Mouse (Mus musculus): Measurements from ENCODE around the gene Pdia2. TPM values are rescaled to one million over a fixed set of nuclear protein-coding genes. Genes with fewer than 3 reads are reported as not detected.
A peak's percentile ranks its signal among the peaks of the same experiment; 100 is the strongest.

The Pdia2 gene
- 0.53 and 0.58 TPM in 2 replicates for polyA plus RNA-seq (2016; fragmentation: Nextera tagmentation; extraction: Ambion mirVana)

DNA sequence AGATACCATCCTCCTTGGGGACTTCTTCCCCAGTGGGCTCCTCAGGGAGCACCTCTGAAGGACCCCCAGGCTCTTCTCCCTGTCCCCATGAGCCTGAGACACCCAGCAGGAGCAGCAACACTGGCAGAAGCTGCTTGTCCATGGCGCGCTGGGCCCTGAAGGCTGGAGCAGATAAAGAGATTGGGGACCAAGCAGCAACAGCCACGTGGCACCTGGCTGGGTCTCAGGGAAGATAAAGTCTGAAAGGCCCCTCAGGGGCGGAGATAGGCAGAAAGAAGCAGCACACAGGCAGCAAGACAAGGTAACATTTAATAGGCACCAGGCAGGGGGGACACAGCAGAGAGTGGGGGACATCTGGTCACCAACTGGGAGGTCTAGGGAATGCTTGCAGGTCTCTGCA is at the start of gene Pdia2:
Pdia2 (minus strand) TSS at position 196 of the 400 bp plus-strand sequence.
- H3K36me3 ChIP-seq: peaks cover 50% of the 10 kb centered on the region

DNA sequence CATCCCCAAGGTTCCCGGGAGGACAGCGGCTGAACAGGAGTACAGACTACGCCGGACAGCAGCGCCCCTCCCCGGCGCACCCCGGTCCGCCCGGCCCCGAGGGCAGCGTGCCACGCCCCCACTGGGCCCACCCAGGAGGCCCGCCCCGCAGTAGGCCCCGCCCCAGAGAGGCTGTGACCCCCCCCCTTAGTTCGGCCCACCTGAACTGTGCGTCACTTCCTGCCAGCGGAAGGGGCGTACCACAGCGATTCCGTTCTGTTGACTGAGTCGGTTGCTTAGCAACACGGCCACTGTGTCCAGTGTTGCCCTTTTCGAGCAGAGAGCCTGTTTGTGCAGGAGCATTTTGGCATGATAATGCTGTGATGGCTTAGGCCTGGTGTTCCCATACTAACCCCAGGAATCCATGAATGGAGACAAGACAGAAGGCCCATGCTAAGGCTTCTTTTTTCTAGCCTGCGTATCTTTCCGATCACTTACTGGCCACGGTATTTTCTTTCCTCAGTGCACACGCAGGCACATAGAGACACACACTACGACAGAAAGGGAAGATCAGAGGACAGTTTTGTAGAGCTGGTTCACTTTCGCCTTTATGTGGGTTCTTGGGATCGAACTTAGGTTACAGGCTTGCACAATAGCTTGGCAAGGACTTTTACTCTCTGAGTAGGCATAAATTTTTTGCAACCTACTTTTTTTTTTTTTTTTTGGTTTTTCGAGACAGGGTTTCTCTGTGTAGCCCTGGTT is 45.4 kb upstream of the Pdia2 start, which contains the start of gene Fam234a:
Fam234a (minus strand) TSS at position 142 of the 741 bp plus-strand sequence.
- peak; percentile 98 for DNase-seq (ENCODE audit: low spot score)
- no peaks in the 10 kb centered on the region for H3K9me3 ChIP-seq (replicated peaks)
- H3K27me3 ChIP-seq (ENCODE audit: low read depth, poor library complexity, severe bottlenecking): no peaks in the 10 kb centered on the region
- peak within 1 kb of the TSS; percentile 81 for H3K27ac ChIP-seq
- H3K36me3 ChIP-seq: no peaks in the 10 kb centered on the region
- 10% methylated on average over 33 of the region's 33 CpGs for WGBS
- peak within 1 kb of the TSS; percentile 73 for H3K4me3 ChIP-seq
- peaks cover 12% of the 10 kb centered on the region; the same call in 1 of the 2 replicates for H3K4me1 ChIP-seq

More for the DNA sequence above, at the start of gene Pdia2:
- Histone ChIP-seq H3K9me3 (replicated peaks) (no peaks in the 10 kb centered on the region), H3K4me1 (peaks cover 26% of the 10 kb centered on the region), H3K4me3 (no peak within 1 kb of the TSS), H3K27me3 (ENCODE audit: low read depth, poor library complexity, severe bottlenecking) (peaks cover 59% of the 10 kb centered on the region), H3K27ac (no peak within 1 kb of the TSS)
- no peak for DNase-seq (ENCODE audit: low spot score)
- WGBS: 76% methylated on average over 4 of the region's 4 CpGs

DNA sequence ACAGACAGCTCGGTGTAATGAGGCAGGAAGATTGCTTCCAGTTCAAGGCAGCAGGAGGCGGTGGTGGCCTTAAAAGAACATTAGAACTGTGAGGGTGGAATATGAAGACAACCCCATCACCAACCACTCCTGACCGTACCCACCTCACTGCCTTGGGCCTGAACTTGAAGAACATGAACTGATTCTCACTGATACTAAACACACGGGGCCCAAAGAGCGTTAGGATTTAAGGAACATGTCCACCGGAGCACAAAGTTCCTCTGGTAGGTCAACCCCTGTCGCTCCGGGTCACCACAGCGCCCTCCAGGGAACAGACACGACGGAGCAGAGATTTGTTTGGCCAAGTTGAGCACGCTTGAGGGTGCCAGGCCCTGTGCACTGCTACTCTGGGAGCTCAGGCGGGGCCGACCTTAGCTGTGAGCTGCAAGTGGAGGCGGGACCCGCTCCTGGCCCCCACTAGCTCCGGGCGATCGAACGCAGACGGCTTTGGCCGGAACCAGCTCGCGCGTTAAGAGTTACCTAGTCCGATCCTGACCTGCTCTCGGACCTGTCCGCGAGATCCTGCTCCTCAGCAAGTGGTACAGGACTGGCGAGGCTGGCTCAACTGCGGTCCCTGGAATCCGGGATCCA is 44.7 kb upstream of the Pdia2 start:
- peak overlapping the region; percentile 73 for H3K4me3 ChIP-seq
- no peaks in the 10 kb centered on the region for H3K36me3 ChIP-seq
- peak overlapping the region; percentile 81 for H3K27ac ChIP-seq
- no peaks in the 10 kb centered on the region for H3K27me3 ChIP-seq (ENCODE audit: low read depth, poor library complexity, severe bottlenecking)
- no peaks in the 10 kb centered on the region for H3K9me3 ChIP-seq (replicated peaks)
- H3K4me1 ChIP-seq: peaks cover 12% of the 10 kb centered on the region; the same call in 1 of the 2 replicates
- WGBS: under 1% methylated on average over 32 of the region's 32 CpGs
- DNase-seq (ENCODE audit: low spot score): no peak

DNA sequence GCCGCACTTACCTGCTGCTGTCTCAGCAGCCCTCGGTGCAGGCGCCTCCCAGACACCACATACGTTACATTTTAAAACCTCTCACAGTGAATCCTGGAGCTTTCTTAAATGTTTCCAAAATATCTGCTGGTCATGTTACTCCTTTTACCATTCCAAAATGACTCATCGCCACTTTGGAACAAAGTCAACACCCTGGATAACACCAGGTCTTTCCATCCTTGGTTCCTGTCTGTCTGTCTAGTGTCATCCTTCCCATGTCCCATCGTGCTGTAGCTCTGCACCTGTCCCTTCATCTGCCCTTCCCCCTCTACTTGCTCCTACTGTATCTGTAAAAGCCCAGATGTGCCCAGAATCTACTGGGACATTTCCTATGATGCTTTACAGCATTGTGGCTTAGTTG is 42.1 kb upstream of the Pdia2 start:
- 78% methylated on average over 6 of the region's 6 CpGs for WGBS
- no peak overlapping the region for H3K27ac ChIP-seq

DNA sequence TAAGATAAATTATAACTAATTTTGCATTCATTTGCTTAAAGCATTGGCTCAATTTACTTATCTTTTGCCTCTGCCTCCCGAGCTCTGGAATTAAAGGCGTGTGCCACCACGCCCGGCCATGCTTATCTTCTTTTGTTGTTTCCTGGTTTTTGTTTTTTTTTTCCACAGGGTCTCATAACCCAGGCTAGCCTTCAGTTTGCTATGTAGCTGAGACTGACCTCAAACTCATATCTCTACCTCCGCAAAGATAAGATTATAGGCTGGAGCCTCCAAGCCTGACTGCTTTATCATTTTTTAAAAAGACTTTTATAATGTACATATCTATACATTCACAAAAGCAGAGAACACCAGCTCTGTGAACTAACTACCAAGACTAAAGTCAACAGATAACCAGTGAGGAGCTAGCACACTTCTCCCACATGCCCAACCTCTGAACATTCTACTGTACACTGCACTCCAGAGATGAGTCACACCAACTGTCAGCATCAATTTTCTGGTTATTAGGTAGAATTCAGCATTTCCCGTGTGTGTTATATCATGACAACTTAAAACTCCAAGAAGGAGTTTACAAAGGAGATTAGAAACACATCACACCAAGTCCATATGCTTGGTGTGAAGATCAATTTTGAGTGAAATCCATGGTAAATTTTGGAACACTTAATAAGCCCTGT is 41.4 kb upstream of the Pdia2 start:
- no peak for DNase-seq (ENCODE audit: low spot score)
- no peak overlapping the region for H3K27ac ChIP-seq
- no peaks in the 10 kb centered on the region for H3K9me3 ChIP-seq (replicated peaks)
- WGBS: 89% methylated on average over 6 of the region's 6 CpGs
- H3K27me3 ChIP-seq (ENCODE audit: low read depth, poor library complexity, severe bottlenecking): no peaks in the 10 kb centered on the region
- no peaks in the 10 kb centered on the region for H3K36me3 ChIP-seq
- peaks cover 26% of the 10 kb centered on the region for H3K4me1 ChIP-seq
- no peak overlapping the region for H3K4me3 ChIP-seq

More for the DNA sequence above, 42.1 kb upstream of the Pdia2 start:
- no peak overlapping the region for H3K4me3 ChIP-seq
- no peaks in the 10 kb centered on the region for H3K27me3 ChIP-seq (ENCODE audit: low read depth, poor library complexity, severe bottlenecking)
- no peaks in the 10 kb centered on the region for H3K36me3 ChIP-seq
- H3K4me1 ChIP-seq: peaks cover 18% of the 10 kb centered on the region
- DNase-seq (ENCODE audit: low spot score): no peak
- H3K9me3 ChIP-seq (replicated peaks): no peaks in the 10 kb centered on the region

DNA sequence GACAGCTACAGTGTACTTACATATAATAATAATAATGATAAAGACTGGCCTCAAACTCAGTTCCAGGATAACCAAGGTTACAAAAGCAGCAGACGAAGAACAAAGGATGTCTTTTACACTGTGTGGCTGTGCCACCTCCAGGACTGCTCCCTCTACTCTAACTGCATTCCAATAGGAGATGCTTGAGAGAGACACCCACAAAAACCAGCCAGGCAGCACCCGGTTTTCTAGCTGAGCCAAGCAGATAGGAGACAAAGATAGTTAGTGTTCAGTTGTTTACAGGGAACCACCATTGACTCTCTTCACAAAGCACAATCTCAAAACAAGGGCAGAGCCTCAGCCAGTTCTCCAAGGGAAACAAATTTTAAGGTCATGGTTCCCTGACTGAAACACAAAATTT is 40.7 kb upstream of the Pdia2 start:
- DNase-seq (ENCODE audit: low spot score): no peak
- H3K4me3 ChIP-seq: no peak overlapping the region
- no peaks in the 10 kb centered on the region for H3K9me3 ChIP-seq (replicated peaks)
- no peaks in the 10 kb centered on the region for H3K27me3 ChIP-seq (ENCODE audit: low read depth, poor library complexity, severe bottlenecking)
- H3K36me3 ChIP-seq: no peaks in the 10 kb centered on the region
- WGBS: 71% methylated on average over 2 of the region's 2 CpGs
- no peak overlapping the region for H3K27ac ChIP-seq
- H3K4me1 ChIP-seq: peaks cover 30% of the 10 kb centered on the region

DNA sequence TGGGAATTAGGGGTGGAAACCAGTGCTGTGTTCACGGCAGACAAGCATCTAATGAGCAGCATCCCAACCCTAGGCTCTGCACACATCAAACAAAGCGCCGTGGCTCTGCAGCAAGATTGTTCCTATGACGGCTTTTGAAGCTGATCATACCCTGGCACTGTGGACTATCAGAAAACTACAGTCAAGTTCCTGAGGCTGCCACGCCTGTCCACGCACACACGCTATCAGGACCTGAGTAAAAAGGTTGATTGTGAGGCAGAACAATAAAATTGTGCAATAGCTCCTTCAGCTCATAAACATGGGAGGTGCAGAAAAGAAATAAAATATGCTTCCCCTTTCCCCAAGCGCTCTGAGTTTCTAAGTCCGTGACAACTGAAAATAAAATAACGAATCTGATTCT is 38.8 kb upstream of the Pdia2 start:
- peaks cover 19% of the 10 kb centered on the region for H3K4me1 ChIP-seq
- 90% methylated on average over 10 of the region's 10 CpGs for WGBS
- no peak for DNase-seq (ENCODE audit: low spot score)
- H3K27me3 ChIP-seq (ENCODE audit: low read depth, poor library complexity, severe bottlenecking): no peaks in the 10 kb centered on the region
- no peaks in the 10 kb centered on the region for H3K9me3 ChIP-seq (replicated peaks)
- H3K36me3 ChIP-seq: no peaks in the 10 kb centered on the region
- no peak overlapping the region for H3K4me3 ChIP-seq
- H3K27ac ChIP-seq: no peak overlapping the region

DNA sequence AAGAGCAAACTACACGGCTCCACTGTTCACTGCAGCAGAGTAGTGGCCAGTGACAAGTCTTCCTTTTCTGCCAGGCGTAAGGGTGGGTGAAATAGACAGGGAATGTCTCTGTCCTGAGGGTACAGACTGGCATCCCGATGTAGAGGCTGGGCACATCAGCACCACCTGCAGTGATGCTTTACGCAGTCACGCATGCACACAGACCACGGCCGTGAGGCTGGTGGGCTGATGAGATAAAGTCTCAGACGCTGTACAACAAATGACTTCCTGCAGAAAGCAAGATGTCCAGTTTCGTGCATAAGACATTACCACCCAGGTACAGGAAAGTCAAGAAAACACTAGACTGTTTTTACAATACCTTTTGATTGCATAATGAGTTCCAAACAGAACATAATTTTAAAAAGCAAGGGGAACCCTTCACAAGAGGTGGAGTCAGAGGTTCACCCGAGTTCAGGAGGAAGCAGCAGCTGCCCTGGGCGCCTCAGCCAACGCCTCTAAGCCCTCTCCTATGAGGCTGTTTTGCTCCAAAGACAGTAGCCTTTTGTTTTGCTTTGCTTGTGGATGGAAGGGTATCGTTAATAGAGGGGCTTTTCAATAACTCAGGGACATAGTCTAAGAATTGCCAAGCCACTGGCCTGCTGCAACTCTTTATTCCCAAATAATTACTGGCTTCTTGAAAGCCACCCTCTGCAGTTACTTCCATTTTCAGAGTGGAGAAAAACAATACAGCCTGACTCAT is 36.4 kb upstream of the Pdia2 start:
- DNase-seq (ENCODE audit: low spot score): no peak
- H3K27ac ChIP-seq: peak overlapping the region; percentile 23; the same call in 1 of the 2 replicates
- no peaks in the 10 kb centered on the region for H3K27me3 ChIP-seq (ENCODE audit: low read depth, poor library complexity, severe bottlenecking)
- no peaks in the 10 kb centered on the region for H3K9me3 ChIP-seq (replicated peaks)
- H3K4me3 ChIP-seq: no peak overlapping the region
- 72% methylated on average over 13 of the region's 13 CpGs for WGBS
- H3K36me3 ChIP-seq: no peaks in the 10 kb centered on the region
- peaks cover 20% of the 10 kb centered on the region for H3K4me1 ChIP-seq

DNA sequence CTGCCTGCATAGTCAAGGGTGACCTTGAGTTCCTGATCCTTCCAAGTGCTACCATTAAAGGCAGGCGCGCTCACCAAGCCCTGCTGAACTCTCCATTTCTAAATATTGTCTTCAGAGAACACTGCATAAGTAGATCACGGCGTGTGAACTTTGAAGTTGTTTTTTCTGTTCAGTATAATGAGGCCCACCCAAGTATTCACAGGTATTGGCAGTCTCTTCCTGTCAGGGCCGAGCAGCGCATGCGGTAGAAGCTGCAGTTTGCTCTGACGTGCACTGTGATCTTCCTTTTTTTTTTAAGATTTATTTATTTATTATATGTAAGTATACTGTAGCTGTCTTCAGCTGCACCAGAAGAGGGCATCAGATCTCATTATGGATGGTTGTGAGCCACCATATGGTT is 35.5 kb upstream of the Pdia2 start:
- Histone ChIP-seq H3K4me3 (no peak overlapping the region), H3K36me3 (no peaks in the 10 kb centered on the region), H3K4me1 (peaks cover 20% of the 10 kb centered on the region), H3K27me3 (ENCODE audit: low read depth, poor library complexity, severe bottlenecking) (no peaks in the 10 kb centered on the region), H3K9me3 (replicated peaks) (no peaks in the 10 kb centered on the region), H3K27ac (no peak overlapping the region)
- 96% methylated on average over 8 of the region's 8 CpGs for WGBS
- no peak for DNase-seq (ENCODE audit: low spot score)

DNA sequence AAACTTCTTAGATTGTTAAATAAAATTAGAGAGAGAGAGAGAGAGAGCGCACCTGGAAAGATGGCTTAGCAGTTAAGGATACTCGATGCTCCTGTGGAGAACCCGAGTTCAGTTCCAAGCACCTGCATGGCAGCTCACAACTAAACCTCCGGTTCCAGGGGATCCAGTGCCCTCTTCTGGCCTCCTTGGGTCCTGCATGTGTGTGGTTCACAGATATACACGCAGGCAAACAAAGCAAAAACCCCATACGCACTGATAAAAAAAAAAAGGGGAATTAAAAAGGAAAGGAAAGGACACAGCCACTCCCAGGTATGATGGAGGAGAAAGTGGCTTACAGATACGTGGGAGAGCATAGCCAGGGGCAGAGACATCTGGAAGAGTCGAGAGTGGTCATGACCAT is 34.0 kb upstream of the Pdia2 start:
- no peaks in the 10 kb centered on the region for H3K36me3 ChIP-seq
- no peak for DNase-seq (ENCODE audit: low spot score)
- no peaks in the 10 kb centered on the region for H3K27me3 ChIP-seq (ENCODE audit: low read depth, poor library complexity, severe bottlenecking)
- H3K27ac ChIP-seq: no peak overlapping the region
- H3K4me1 ChIP-seq: peaks cover 20% of the 10 kb centered on the region
- no peaks in the 10 kb centered on the region for H3K9me3 ChIP-seq (replicated peaks)
- 70% methylated on average over 8 of the region's 8 CpGs for WGBS
- no peak overlapping the region for H3K4me3 ChIP-seq

DNA sequence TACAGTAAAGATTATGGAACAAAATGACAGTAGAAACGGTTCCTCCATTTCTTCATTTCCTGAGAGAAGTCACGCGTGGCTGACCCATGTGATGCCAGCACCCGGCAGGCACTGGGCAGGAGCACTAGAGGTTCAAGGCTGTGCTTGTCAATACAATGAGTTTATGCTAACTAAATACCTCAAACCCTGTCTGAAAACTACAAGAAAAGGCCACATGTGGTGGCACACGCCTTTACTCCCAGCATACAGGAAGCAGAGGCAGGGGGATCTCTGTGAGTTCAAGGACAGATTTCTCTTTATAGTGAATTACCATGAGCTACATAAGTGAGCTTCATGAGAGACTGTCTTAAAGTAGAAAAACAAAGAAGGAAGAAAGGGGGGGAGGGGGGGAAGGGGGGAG is 32.3 kb upstream of the Pdia2 start:
- Histone ChIP-seq H3K9me3 (replicated peaks) (no peaks in the 10 kb centered on the region), H3K4me3 (no peak overlapping the region), H3K4me1 (peaks cover 15% of the 10 kb centered on the region), H3K36me3 (no peaks in the 10 kb centered on the region), H3K27ac (no peak overlapping the region), H3K27me3 (ENCODE audit: low read depth, poor library complexity, severe bottlenecking) (no peaks in the 10 kb centered on the region)
- WGBS: 93% methylated on average over 5 of the region's 5 CpGs
- DNase-seq (ENCODE audit: low spot score): no peak

DNA sequence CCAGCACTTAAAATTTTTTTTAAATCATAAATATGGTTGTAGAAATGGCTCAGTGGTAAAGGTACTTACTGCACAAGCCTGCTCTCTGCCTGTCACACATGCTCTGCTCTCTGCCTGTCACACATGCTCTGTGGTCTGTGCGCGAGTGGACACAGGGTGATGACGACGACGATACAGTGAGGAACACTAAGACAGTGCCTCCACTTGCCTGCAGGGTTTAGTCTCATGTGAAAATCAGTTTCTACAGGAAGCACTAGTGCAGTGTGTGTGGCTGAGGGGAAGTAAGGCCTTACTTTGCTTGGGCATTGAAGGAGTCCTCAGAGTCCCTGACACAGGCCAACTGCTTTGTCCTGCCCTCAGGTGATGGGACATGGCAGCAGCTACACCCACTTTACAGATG is 30.9 kb upstream of the Pdia2 start:
- Histone ChIP-seq H3K27ac (no peak overlapping the region), H3K36me3 (no peaks in the 10 kb centered on the region), H3K4me3 (no peak overlapping the region), H3K27me3 (ENCODE audit: low read depth, poor library complexity, severe bottlenecking) (no peaks in the 10 kb centered on the region), H3K9me3 (replicated peaks) (no peaks in the 10 kb centered on the region), H3K4me1 (peaks cover 2% of the 10 kb centered on the region; the same call in 1 of the 2 replicates)
- WGBS: 95% methylated on average over 5 of the region's 5 CpGs
- DNase-seq (ENCODE audit: low spot score): no peak

Data from limb, embryonic 10.5 days (tissue).